Mouse (Mus musculus): ENCODE measurements around the gene Rnf224.

- TF ChIP-seq CTCF (IDR thresholded peaks at IDR 0.05; ENCODE audit: low read depth, low read length) (no peak), GATA1 (IDR thresholded peaks at IDR 0.05; ENCODE audit: borderline replicate concordance, low read length) (no peak), POLR2AphosphoS5 (IDR thresholded peaks at IDR 0.05; ENCODE audit: insufficient replicate concordance, low read depth, low read length) (peak; percentile 99), TAL1 (conservative IDR thresholded peaks at IDR 0.05; ENCODE audit: low read depth, low read length) (no peak), GATA2 (IDR thresholded peaks at IDR 0.05; ENCODE audit: borderline replicate concordance, low read depth, low read length) (no peak)
These were observed 12.2 kb downstream of the Rnf224 start, which contains the start of gene Tubb4b for GRCm38 (mm10) chr2:25224492-25224765.

Measured in G1E (cell line).